Mouse (Mus musculus) ES-Bruce4 (cell line): ENCODE measurements around the gene Stxbp4.

Experiments used
- CTCF ChIP-seq: IDR thresholded peaks from one replicate; pipeline ENCODE4 v1.8.1; 2011; ENCODE audit warnings: low read depth, low read length
- EP300 ChIP-seq: IDR thresholded peaks from 2 replicates; pipeline ENCODE4 v1.6.1; 2011; ENCODE audit warnings: low read depth, low read length; ENCODE audit not compliant: insufficient read depth
- POLR2A ChIP-seq: IDR thresholded peaks from one replicate; pipeline ENCODE4 v1.8.1; 2011; ENCODE audit warnings: low read length; ENCODE audit not compliant: insufficient read depth

DNA sequence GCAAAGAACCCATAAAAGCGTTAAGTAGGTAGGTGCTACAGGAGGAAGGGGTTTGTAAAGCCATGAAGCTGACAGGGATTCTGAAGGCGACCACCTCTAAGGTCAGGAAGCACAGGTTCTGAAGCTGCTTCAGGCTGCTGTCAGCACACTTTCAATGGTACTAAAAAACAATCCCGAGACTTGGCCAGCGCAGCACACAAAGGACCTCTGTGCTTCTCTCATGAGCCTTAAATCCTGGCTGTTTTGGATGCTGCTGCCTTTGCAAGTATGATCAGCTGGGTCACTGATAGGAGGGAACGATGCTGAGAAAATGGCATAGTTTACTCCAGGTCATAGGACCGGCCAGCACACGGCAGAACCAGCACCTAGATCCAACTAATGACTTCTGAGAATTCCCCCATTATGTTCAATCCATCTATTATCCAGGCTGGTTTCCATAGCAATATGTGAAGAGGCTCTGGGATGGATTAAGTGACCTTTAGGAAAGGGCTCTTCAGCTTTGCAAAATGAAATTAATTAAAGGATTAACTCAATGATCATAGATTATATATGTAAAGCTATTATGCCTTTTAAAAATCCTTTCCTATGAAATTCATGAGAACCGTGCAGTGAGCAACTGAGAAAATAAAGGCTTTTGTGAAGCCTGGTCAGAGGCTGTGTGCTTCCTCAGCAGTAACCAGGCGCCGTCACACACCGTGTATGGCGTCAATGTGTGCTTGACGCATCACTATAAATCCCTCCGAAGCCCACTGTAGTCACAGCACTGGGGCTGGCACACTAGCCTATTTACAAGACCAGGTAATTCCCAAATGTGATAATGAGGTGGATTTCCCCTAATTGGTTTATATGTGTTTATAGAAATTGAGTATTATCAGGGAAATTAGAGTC lies 152.9 kb downstream of the Stxbp4 start:
- TF ChIP-seq POLR2A = no peak
- no peak for TF ChIP-seq CTCF
- TF ChIP-seq EP300 = no peak
